Mouse (Mus musculus) liver, postnatal 0 days (tissue): ENCODE results near the gene Rassf6. TPM values are rescaled to one million over a fixed set of nuclear protein-coding genes. Genes with fewer than 3 reads are reported as not detected.
"Not testable (repeated sequence)": the region's sequence is repeated elsewhere in the genome, so short reads cannot be mapped to it uniquely, and the experiment has no call there.

Experiments
- ATAC-seq: fragments of 200-750 bp; cut with Nextera tagmentation; 2 replicates; pipeline ENCODE4 v1.8.0; 2017; ENCODE audit warnings: mild to moderate bottlenecking, moderate library complexity
- DNase-seq: peaks from one replicate; pipeline ENCODE4 v3.0.0-alpha.2; 2016
- H3K27ac ChIP-seq: fragments of 300-500 bp; sonication (generic); 2 replicates; pipeline ENCODE4 v1.5.1; 2014; ENCODE audit warnings: antibody characterized with exemption, moderate library complexity, mild to moderate bottlenecking, low read depth
- H3K27me3 ChIP-seq: fragments of 300-500 bp; sonication (generic); 2 replicates; pipeline ENCODE4 v1.6.1; 2014; ENCODE audit warnings: low read length, control low read depth, mixed read lengths; ENCODE audit not compliant: insufficient read depth
- H3K36me3 ChIP-seq: fragments of 300-500 bp; sonication (generic); replicated peaks from 2 replicates; pipeline ENCODE4 v1.6.1; 2014; ENCODE audit warnings: mild to moderate bottlenecking, control low read depth, low read length, moderate library complexity, mixed read lengths; ENCODE audit not compliant: insufficient read depth
- H3K4me1 ChIP-seq: fragments of 300-500 bp; sonication (generic); 2 replicates; pipeline ENCODE4 v1.6.1; 2014; ENCODE audit warnings: antibody characterized with exemption, mild to moderate bottlenecking, control low read depth; ENCODE audit not compliant: insufficient read depth
- H3K4me2 ChIP-seq: fragments of 300-500 bp; sonication (generic); 2 replicates; pipeline ENCODE4 v1.6.1; 2014; ENCODE audit warnings: low read depth, mild to moderate bottlenecking, low read length, moderate library complexity, mixed read lengths
- H3K4me3 ChIP-seq: fragments of 300-500 bp; sonication (generic); 2 replicates; pipeline ENCODE4 v1.5.1; 2014; ENCODE audit warnings: low read depth, low read length
- H3K9ac ChIP-seq: fragments of 300-500 bp; sonication (generic); replicated peaks from 2 replicates; pipeline ENCODE4 v1.6.1; 2014; ENCODE audit warnings: mild to moderate bottlenecking, moderate library complexity
- H3K9me3 ChIP-seq: fragments of 300-500 bp; sonication (generic); 2 replicates; pipeline ENCODE4 v1.6.1; 2016; ENCODE audit warnings: mild to moderate bottlenecking, control low read depth, low read length, mixed read lengths
- CTCF ChIP-seq: sonication (generic); IDR thresholded peaks from 2 replicates; pipeline ENCODE4 v1.5.1; 2016; ENCODE audit warnings: antibody characterized with exemption, low read depth
- EP300 ChIP-seq: IDR thresholded peaks from 2 replicates; pipeline ENCODE4 v1.6.1; 2016; ENCODE audit warnings: antibody characterized with exemption, low read depth, mild to moderate bottlenecking
- WGBS: fragments of 180-500 bp; shearing (Covaris S2); extraction: QIAGEN DNeasy Blood & Tissue Kit; methylation state at CpG from one replicate; pipeline ENCODE4 v1.1.7; 2014; ENCODE audit not compliant: insufficient replicate concordance; 5-methylcytosine and 5-hydroxymethylcytosine counted together
- polyA plus RNA-seq: library from polyadenylated mRNA; unstranded; fragments of >200 nt; fragmentation: Nextera tagmentation; extraction: Ambion mirVana; gene quantifications from 2 replicates; pipeline ENCODE4 v1.2.1, GENCODE M21; 2015

Gene Rassf6
- polyA plus RNA-seq, 1 experiment from 2014 or later = 7.9 TPM

DNA sequence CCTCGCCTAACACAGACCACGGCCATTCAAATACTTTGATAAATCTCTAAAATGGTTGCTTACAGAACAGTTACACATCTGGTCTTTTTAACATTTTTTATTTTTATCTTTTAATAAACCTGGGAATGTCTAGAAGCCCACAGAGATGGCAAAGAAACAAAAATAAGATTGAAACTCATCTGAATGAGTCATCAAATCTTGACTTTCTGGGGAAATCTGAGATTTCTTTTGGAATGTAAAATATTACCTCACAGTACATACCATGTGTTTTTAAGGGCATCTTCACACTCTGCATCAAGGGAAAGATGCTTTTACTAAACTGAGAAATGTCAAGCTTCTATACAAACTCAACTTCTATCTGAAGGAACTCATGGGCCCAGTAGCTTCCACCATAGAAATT lies 19.1 kb downstream of the Rassf6 start:
- DNase-seq (no peak), ATAC-seq (no peak)
- H3K9ac ChIP-seq = no peak overlapping the region
- H3K27me3 ChIP-seq = no peaks in the 10 kb centered on the region
- no peak overlapping the region for H3K4me3 ChIP-seq
- H3K27ac ChIP-seq = no peak overlapping the region
- H3K4me1 ChIP-seq = peaks cover 3% of the 10 kb centered on the region; the same call in 1 of the 2 replicates
- no peaks in the 10 kb centered on the region for H3K36me3 ChIP-seq
- H3K9me3 ChIP-seq = no peaks in the 10 kb centered on the region
- H3K4me2 ChIP-seq = no peak overlapping the region
- no peak for TF ChIP-seq EP300
- TF ChIP-seq CTCF = no peak
- WGBS = 87% methylated on average over 2 of the region's 2 CpGs

- H3K9me3 ChIP-seq = no peaks in the 10 kb centered on the region
- H3K27ac ChIP-seq = no peak overlapping the region
- TF ChIP-seq CTCF (no peak), EP300 (0 out of 2 replicates have a peak, but pooled peaks have one; percentile 21)
- no peaks in the 10 kb centered on the region for H3K36me3 ChIP-seq
- H3K4me1 ChIP-seq = peaks cover 3% of the 10 kb centered on the region; the same call in 1 of the 2 replicates
- WGBS = 55% methylated on average over 3 of the region's 3 CpGs
- no peak overlapping the region for H3K4me2 ChIP-seq
- ATAC-seq (peak; percentile 77), DNase-seq (no peak)
- no peak overlapping the region for H3K4me3 ChIP-seq
- H3K9ac ChIP-seq = no peak overlapping the region
- H3K27me3 ChIP-seq = no peaks in the 10 kb centered on the region
Observed at GRCm38 (mm10) chr5:90617859-90618258, 22.6 kb downstream of the Rassf6 start.

DNA sequence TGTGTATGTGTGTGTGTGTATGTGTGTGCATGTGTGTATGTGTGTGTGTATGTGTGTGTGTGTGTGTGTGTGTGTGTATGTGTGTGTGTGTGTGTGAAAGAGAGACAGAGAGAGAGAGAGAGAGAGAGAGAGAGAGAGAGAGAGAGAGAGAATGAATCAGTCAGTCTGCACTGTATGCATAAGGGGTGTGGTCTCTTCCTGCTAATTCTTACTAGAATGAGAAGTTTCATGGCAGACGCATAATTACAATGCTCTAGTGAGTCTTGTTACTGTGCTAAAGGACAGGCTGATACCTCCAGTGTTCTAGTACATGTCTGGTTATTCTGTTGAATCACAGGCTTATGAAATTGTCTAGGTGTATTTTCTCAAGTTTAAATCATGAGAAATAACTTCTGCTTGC lies 27.7 kb downstream of the Rassf6 start:
- WGBS = 70% methylated on average over 1 of the region's 1 CpGs
- H3K27ac ChIP-seq, H3K9ac ChIP-seq, ATAC-seq, H3K36me3 ChIP-seq, H3K4me1 ChIP-seq, H3K27me3 ChIP-seq, H3K9me3 ChIP-seq, H3K4me3 ChIP-seq, H3K4me2 ChIP-seq, DNase-seq: not testable (repeated sequence)

DNA sequence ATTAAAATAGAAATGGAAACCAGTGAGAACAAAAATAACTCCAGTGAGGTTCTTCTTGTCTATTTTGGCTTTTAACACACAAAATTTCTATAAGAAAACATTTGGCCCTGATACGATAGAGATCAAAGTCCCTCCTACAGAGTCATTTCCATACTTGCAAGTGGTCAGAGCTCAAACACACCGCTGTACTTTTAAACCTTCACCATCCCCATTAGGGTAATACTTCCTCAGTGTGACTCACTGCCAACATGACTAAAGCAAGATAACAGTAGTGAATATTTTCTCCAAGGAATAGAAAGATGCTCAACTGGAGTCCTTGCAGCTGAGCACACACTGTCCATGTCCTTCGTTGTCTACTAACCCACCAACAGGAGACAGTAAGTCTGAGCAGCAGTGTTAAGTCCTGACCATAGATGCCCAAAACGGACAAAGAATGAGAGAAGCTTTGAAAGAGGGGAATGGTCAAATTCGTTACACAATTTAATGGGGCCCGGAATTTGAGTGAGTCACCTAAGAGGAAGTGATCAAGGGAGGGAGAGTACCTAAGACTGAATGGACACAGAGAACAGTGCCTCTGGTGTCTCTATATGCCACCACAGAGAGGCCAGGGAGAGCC lies 28.4 kb downstream of the Rassf6 start:
- H3K27me3 ChIP-seq = no peaks in the 10 kb centered on the region
- TF ChIP-seq EP300 (no peak), CTCF (no peak)
- no peak overlapping the region for H3K27ac ChIP-seq
- WGBS = 66% methylated on average over 6 of the region's 6 CpGs
- no peak for DNase-seq
- no peaks in the 10 kb centered on the region for H3K9me3 ChIP-seq
- H3K36me3 ChIP-seq = no peaks in the 10 kb centered on the region
- no peak overlapping the region for H3K4me2 ChIP-seq
- peak; percentile 57 for ATAC-seq
- H3K4me1 ChIP-seq = no peaks in the 10 kb centered on the region; the same call in 1 of the 2 replicates
- no peak overlapping the region for H3K4me3 ChIP-seq
- no peak overlapping the region for H3K9ac ChIP-seq

GRCm38 (mm10) chr5:90611388-90611787 lies 29.1 kb downstream of the Rassf6 start:
- H3K27me3 ChIP-seq = no peaks in the 10 kb centered on the region
- WGBS = 38% methylated on average over 3 of the region's 3 CpGs
- H3K36me3 ChIP-seq = no peaks in the 10 kb centered on the region
- DNase-seq (no peak), ATAC-seq (no peak)
- no peak overlapping the region for H3K27ac ChIP-seq
- TF ChIP-seq CTCF (no peak), EP300 (no peak)
- no peak overlapping the region for H3K4me3 ChIP-seq
- H3K9me3 ChIP-seq = no peaks in the 10 kb centered on the region
- no peak overlapping the region for H3K4me2 ChIP-seq
- H3K9ac ChIP-seq = no peak overlapping the region
- no peaks in the 10 kb centered on the region; the same call in 1 of the 2 replicates for H3K4me1 ChIP-seq

- Histone ChIP-seq H3K9me3 (no peaks in the 10 kb centered on the region), H3K27me3 (no peaks in the 10 kb centered on the region), H3K4me3 (no peak overlapping the region), H3K9ac (no peak overlapping the region), H3K4me1 (no peaks in the 10 kb centered on the region; the same call in 1 of the 2 replicates), H3K4me2 (no peak overlapping the region), H3K36me3 (peaks cover 3% of the 10 kb centered on the region), H3K27ac (no peak overlapping the region)
- DNase-seq = no peak
- TF ChIP-seq CTCF (no peak), EP300 (no peak)
- ATAC-seq = no peak
- 50% methylated on average over 11 of the region's 11 CpGs for WGBS
Observed at GRCm38 (mm10) chr5:90608906-90609305, 31.6 kb downstream of the Rassf6 start.
